Mouse (Mus musculus) heart, adult 2 months (tissue): ENCODE measurements around the gene Mon2. TPM values are rescaled to one million over a fixed set of nuclear protein-coding genes. Genes with fewer than 3 reads are reported as not detected.

Experiments
- DNase-seq, 2 experiments: peaks; one replicate each; pipeline ENCODE4 v3.0.0; 2021
- H3K27ac ChIP-seq: fragments of 200-600 bp; 2 replicates; pipeline ENCODE4 v1.8.1; 2022
- H3K27me3 ChIP-seq: fragments of 200-500 bp; 2 replicates; pipeline ENCODE4 v1.6.1; 2012; ENCODE audit warnings: mild to moderate bottlenecking, low read length, inconsistent platforms, mixed read lengths; ENCODE audit not compliant: control insufficient read depth, insufficient read depth
- H3K36me3 ChIP-seq: fragments of 200-500 bp; 2 replicates; pipeline ENCODE4 v1.6.1; 2012; ENCODE audit warnings: low read length, inconsistent platforms; ENCODE audit not compliant: control insufficient read depth, insufficient read depth
- H3K4me1 ChIP-seq: fragments of 200-500 bp; 2 replicates; pipeline ENCODE4 v1.6.1; 2011; ENCODE audit warnings: low read length; ENCODE audit not compliant: control insufficient read depth, insufficient read depth
- H3K4me3 ChIP-seq: fragments of 200-600 bp; 2 replicates; pipeline ENCODE4 v1.8.1; 2022
- H3K79me2 ChIP-seq: fragments of 200-500 bp; replicated peaks from 2 replicates; pipeline ENCODE4 v1.6.1; 2012; ENCODE audit warnings: mild to moderate bottlenecking, inconsistent platforms, low read length, moderate library complexity, mixed read lengths; ENCODE audit not compliant: control insufficient read depth, insufficient read depth
- H3K9ac ChIP-seq: fragments of 200-500 bp; 2 replicates; pipeline ENCODE4 v1.6.1; 2012; ENCODE audit warnings: low read depth, mild to moderate bottlenecking, control low read depth, inconsistent platforms, low read length, mixed read lengths
- CTCF ChIP-seq: fragments of 200-600 bp; IDR thresholded peaks from 2 replicates; pipeline ENCODE4 v1.8.1; 2022; ENCODE audit warnings: antibody characterized with exemption, mild to moderate bottlenecking, moderate library complexity
- EP300 ChIP-seq: fragments of 200-500 bp; IDR thresholded peaks from 2 replicates; pipeline ENCODE4 v1.6.1; 2011; ENCODE audit warnings: low read depth, low read length, control low read depth; ENCODE audit not compliant: insufficient read depth
- POLR2A ChIP-seq: fragments of 200-500 bp; IDR thresholded peaks from 2 replicates; pipeline ENCODE4 v1.6.1; 2011; ENCODE audit warnings: mild to moderate bottlenecking, low read depth, low read length, control low read depth; ENCODE audit not compliant: insufficient read depth
- WGBS: fragments of 180-500 bp; shearing (Covaris S2); methylation state at CpG from one replicate; pipeline ENCODE4 v1.1.7; 2018; 5-methylcytosine and 5-hydroxymethylcytosine counted together
- intact Hi-C: fragments of 180-260 bp; cut with DNase I; formaldehyde crosslinking; loops from one replicate; pipeline ENCODE4 v1.15.1; 2025
- polyA plus RNA-seq: library from polyadenylated mRNA; depleted of rRNA; stranded (reverse); fragments of >200 nt; gene quantifications from 2 replicates; pipeline ENCODE4 v1.2.3, GENCODE M21; 2012
- total RNA-seq, 2 experiments: library from RNA; stranded (reverse); gene quantifications; 2 replicates each; pipeline ENCODE4 v1.2.3; 2021

Gene Mon2
- total and polyA plus RNA-seq, 3 experiments = 29.0 to 39.5 (median 35.7) TPM

DNA sequence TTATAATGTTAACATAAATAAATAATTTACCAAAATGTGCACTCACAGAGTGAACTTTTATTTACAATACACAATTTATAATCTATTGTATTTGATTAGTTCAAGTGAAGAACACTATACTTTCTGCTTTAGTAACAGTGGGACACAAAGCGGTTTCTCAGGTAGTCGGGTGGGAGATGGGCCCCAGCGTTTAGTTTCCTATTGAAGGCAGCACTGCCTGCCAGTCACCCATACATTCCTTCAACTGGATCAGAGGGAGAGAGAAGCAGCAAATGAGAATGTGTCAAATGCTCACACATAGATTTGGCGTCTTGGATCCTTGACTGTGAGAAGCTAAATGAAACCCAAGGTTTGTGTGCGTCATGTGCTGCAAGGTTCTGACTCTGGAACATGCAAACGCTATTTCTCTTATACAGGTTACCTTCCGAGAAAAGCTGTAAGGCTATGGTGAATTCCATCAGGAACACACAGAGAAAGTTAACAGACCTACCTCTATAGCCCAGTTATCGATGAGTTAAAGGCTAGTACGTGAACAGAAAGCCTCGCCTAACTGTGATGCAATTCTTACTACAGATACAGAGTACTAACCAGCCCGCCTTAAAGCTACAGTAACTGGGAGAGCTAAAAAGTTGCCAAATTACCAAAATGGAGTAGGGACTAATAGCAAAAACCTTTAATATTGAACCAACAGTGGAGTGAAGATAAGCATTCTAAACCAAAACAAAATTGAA, 35.9 kb upstream of the Mon2 start:
- no peaks in the 10 kb centered on the region for H3K36me3 ChIP-seq

DNA sequence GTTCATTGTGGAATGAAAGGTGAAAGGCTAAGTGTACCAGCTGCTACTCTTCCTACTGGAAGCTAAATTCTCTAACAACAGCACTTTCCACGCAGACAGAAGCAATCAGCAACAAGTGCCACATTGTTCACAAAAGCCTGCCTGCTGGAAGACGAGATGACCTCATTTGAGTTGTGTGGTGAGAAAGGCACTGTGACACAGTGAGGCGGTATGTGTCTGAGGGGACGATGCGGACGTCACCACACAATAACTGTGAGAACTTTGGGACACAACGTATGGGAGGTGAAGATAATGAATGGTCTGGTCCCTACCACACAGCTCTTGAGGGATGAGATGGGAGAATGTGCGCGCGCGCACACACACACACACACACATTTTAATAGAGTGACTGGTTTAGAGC, 34.2 kb upstream of the Mon2 start:
- no peaks in the 10 kb centered on the region for H3K4me1 ChIP-seq
- no peaks in the 10 kb centered on the region for H3K27me3 ChIP-seq
- no peak overlapping the region for H3K9ac ChIP-seq
- no peaks in the 10 kb centered on the region for H3K79me2 ChIP-seq
- TF ChIP-seq POLR2A (no peak), CTCF (no peak), EP300 (no peak)
- H3K4me3 ChIP-seq = no peak overlapping the region
- no peak for DNase-seq
- H3K27ac ChIP-seq = no peak overlapping the region
- intact Hi-C loops = no loop called here
- WGBS = 79% methylated on average over 11 of the region's 11 CpGs
- H3K36me3 ChIP-seq = no peaks in the 10 kb centered on the region

More for the DNA sequence above, 35.9 kb upstream of the Mon2 start:
- no peak overlapping the region for H3K9ac ChIP-seq
- no peaks in the 10 kb centered on the region for H3K27me3 ChIP-seq
- no peaks in the 10 kb centered on the region for H3K79me2 ChIP-seq
- 89% methylated on average over 11 of the region's 11 CpGs for WGBS
- TF ChIP-seq CTCF (no peak), EP300 (no peak)
- DNase-seq = no peak
- no peak overlapping the region for H3K27ac ChIP-seq
- intact Hi-C loops = no loop called here
- no peak overlapping the region for H3K4me3 ChIP-seq
- H3K4me1 ChIP-seq = no peaks in the 10 kb centered on the region

DNA sequence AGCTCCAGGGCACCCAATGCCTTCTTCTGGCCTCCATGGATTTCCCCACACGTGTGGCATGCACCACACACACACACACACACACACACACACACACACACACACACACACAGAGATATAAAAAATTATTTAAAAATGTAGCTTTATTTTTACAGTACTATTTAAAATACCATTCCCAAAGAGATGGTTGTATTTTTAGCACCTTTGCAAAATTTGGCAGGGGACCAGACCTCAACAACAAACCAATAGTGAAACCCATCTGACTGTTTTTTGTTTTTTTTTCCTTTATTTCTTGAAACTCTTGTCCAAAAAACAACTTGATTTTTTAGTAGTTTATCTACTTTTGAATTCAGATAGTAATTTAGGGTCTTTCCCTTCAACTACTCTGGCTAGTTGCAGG, 32.2 kb upstream of the Mon2 start:
- H3K9ac ChIP-seq = no peak overlapping the region
- no peak overlapping the region for H3K4me3 ChIP-seq
- H3K27me3 ChIP-seq = no peaks in the 10 kb centered on the region
- H3K4me1 ChIP-seq = no peaks in the 10 kb centered on the region
- no peaks in the 10 kb centered on the region for H3K36me3 ChIP-seq
- no peak for TF ChIP-seq CTCF
- TF ChIP-seq EP300 = no peak
- TF ChIP-seq POLR2A = no peak
- WGBS = 52% methylated on average over 1 of the region's 1 CpGs
- no peak for DNase-seq
- H3K27ac ChIP-seq = no peak overlapping the region
- H3K79me2 ChIP-seq = no peaks in the 10 kb centered on the region
- intact Hi-C loops = no loop called here

GRCm38 (mm10) chr10:123108121-123108520, 31.8 kb upstream of the Mon2 start:
- 91% methylated on average over 5 of the region's 5 CpGs for WGBS
- Histone ChIP-seq H3K27ac (no peak overlapping the region), H3K9ac (no peak overlapping the region), H3K4me3 (no peak overlapping the region), H3K27me3 (no peaks in the 10 kb centered on the region), H3K4me1 (no peaks in the 10 kb centered on the region), H3K36me3 (no peaks in the 10 kb centered on the region), H3K79me2 (no peaks in the 10 kb centered on the region)
- no peak for DNase-seq
- intact Hi-C loops = no loop called here
- TF ChIP-seq EP300 (no peak), POLR2A (no peak), CTCF (no peak)

- H3K36me3 ChIP-seq = no peaks in the 10 kb centered on the region
- H3K4me1 ChIP-seq = no peaks in the 10 kb centered on the region
- DNase-seq = no peak
- WGBS = 38% methylated on average over 1 of the region's 1 CpGs
- TF ChIP-seq CTCF (no peak), EP300 (no peak), POLR2A (no peak)
- H3K27me3 ChIP-seq = no peaks in the 10 kb centered on the region
- no peak overlapping the region for H3K27ac ChIP-seq
- H3K9ac ChIP-seq = no peak overlapping the region
- intact Hi-C loops = no loop called here
- no peak overlapping the region for H3K4me3 ChIP-seq
- no peaks in the 10 kb centered on the region for H3K79me2 ChIP-seq
Observed at GRCm38 (mm10) chr10:123101303-123101702, 25.0 kb upstream of the Mon2 start.

DNA sequence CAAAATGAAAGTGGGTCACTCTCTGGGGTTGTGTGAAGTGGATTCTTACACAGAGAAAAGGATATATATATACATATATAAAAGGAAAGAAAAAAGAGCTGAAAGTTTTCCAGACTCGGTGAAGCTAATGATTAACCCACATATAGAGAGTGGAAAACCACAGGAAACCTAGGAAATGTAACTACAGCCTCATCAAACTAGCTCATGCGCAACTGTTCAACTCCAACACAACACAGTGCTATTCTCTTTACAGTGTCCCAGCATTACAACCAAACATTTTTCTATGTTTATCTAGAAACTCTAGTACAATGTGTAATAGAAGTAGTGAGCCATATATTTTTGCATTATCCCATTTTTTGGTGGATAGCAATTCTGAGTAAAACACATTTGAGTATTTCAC, 24.3 kb upstream of the Mon2 start:
- DNase-seq = no peak
- no peaks in the 10 kb centered on the region for H3K4me1 ChIP-seq
- no peak overlapping the region for H3K27ac ChIP-seq
- WGBS = 75% methylated on average over 2 of the region's 2 CpGs
- no peak overlapping the region for H3K4me3 ChIP-seq
- no peak for TF ChIP-seq POLR2A
- TF ChIP-seq CTCF = no peak
- TF ChIP-seq EP300 = no peak
- H3K9ac ChIP-seq = no peak overlapping the region
- no peaks in the 10 kb centered on the region for H3K27me3 ChIP-seq
- intact Hi-C loops = no loop called here
- H3K36me3 ChIP-seq = no peaks in the 10 kb centered on the region
- H3K79me2 ChIP-seq = no peaks in the 10 kb centered on the region
